Mouse (Mus musculus) kidney, embryonic 14.5 days (tissue): Measurements from ENCODE around the gene Tbx2. TPM values are rescaled to one million over a fixed set of nuclear protein-coding genes. Genes with fewer than 3 reads are reported as not detected.

Experiments
- ATAC-seq: fragments of 200-750 bp; cut with Nextera tagmentation; 2 replicates; pipeline ENCODE4 v1.8.0; 2017; ENCODE audit warnings: moderate number of reproducible peaks, mild to moderate bottlenecking, moderate TSS enrichment, moderate library complexity; ENCODE audit not compliant: low FRiP score, low TSS enrichment
- H3K27ac ChIP-seq: fragments of 300-500 bp; sonication (generic); 2 replicates; pipeline ENCODE4 v1.5.1; 2014; ENCODE audit warnings: low read depth, mild to moderate bottlenecking, low read length, moderate library complexity, mixed read lengths
- H3K27me3 ChIP-seq: fragments of 300-500 bp; sonication (generic); 2 replicates; pipeline ENCODE4 v1.6.1; 2014; ENCODE audit warnings: mild to moderate bottlenecking, low read length; ENCODE audit not compliant: control insufficient read depth, insufficient read depth
- H3K36me3 ChIP-seq: fragments of 300-500 bp; sonication (generic); 2 replicates; pipeline ENCODE4 v1.6.1; 2014; ENCODE audit warnings: low read length, mixed read lengths; ENCODE audit not compliant: control insufficient read depth, insufficient read depth
- H3K4me1 ChIP-seq: fragments of 300-500 bp; sonication (generic); 2 replicates; pipeline ENCODE4 v1.6.1; 2014; ENCODE audit warnings: low read length, mixed read lengths; ENCODE audit not compliant: control insufficient read depth, insufficient read depth
- H3K4me2 ChIP-seq: fragments of 300-500 bp; sonication (generic); replicated peaks from 2 replicates; pipeline ENCODE4 v1.6.1; 2014; ENCODE audit warnings: low read depth, mild to moderate bottlenecking, low read length
- H3K4me3 ChIP-seq: fragments of 300-500 bp; sonication (generic); 2 replicates; pipeline ENCODE4 v1.5.1; 2014; ENCODE audit warnings: mild to moderate bottlenecking, low read length
- H3K9ac ChIP-seq: fragments of 300-500 bp; sonication (generic); 2 replicates; pipeline ENCODE4 v1.6.1; 2014; ENCODE audit warnings: low read depth, mild to moderate bottlenecking, low read length, moderate library complexity
- H3K9me3 ChIP-seq: fragments of 300-500 bp; sonication (generic); 2 replicates; pipeline ENCODE4 v1.6.1; 2016; ENCODE audit warnings: low read length; ENCODE audit not compliant: control insufficient read depth
- WGBS: fragments of 180-500 bp; shearing (Covaris S2); extraction: QIAGEN DNeasy Blood & Tissue Kit; methylation state at CpG from one replicate; pipeline ENCODE4 v1.1.7; 2014; 5-methylcytosine and 5-hydroxymethylcytosine counted together
- polyA plus RNA-seq: library from polyadenylated mRNA; unstranded; fragments of >200 nt; fragmentation: Nextera tagmentation; extraction: Ambion mirVana; gene quantifications from 2 replicates; pipeline ENCODE4 v1.2.1, GENCODE M21; 2014

Gene Tbx2
- polyA plus RNA-seq, 1 experiment from 2014 or later: 18.2 TPM

- peaks cover 29% of the 10 kb centered on the region for H3K27me3 ChIP-seq
- no peak for ATAC-seq
- H3K27ac ChIP-seq: peak overlapping the region; percentile 87
- peaks cover 35% of the 10 kb centered on the region for H3K36me3 ChIP-seq
- peak overlapping the region; percentile 73 for H3K4me3 ChIP-seq
- H3K9me3 ChIP-seq: no peaks in the 10 kb centered on the region
- WGBS: 12% methylated on average over 21 of the region's 21 CpGs
- peak overlapping the region; percentile 97 for H3K9ac ChIP-seq
- peak overlapping the region; percentile 78 for H3K4me2 ChIP-seq
- H3K4me1 ChIP-seq: peaks cover 32% of the 10 kb centered on the region
Measured at GRCm38 (mm10) chr11:85840803-85841145, 8.4 kb downstream of the Tbx2 start.

- ATAC-seq: no peak
- peak overlapping the region; percentile 78 for H3K4me2 ChIP-seq
- peaks cover 32% of the 10 kb centered on the region for H3K4me1 ChIP-seq
- H3K9me3 ChIP-seq: no peaks in the 10 kb centered on the region
- H3K9ac ChIP-seq: peak overlapping the region; percentile 97
- H3K27ac ChIP-seq: peak overlapping the region; percentile 87; the same call in 1 of the 2 replicates
- H3K4me3 ChIP-seq: peak overlapping the region; percentile 73
- peaks cover 24% of the 10 kb centered on the region for H3K27me3 ChIP-seq
- H3K36me3 ChIP-seq: peaks cover 31% of the 10 kb centered on the region
- 9% methylated on average over 8 of the region's 8 CpGs for WGBS
Measured at GRCm38 (mm10) chr11:85841211-85841681, 8.9 kb downstream of the Tbx2 start.

GRCm38 (mm10) chr11:85841980-85842379 is 9.6 kb downstream of the Tbx2 start:
- no peaks in the 10 kb centered on the region for H3K9me3 ChIP-seq
- peak overlapping the region; percentile 78 for H3K4me2 ChIP-seq
- peak; percentile 44 for ATAC-seq
- under 1% methylated on average over 32 of the region's 32 CpGs for WGBS
- peak overlapping the region; percentile 97 for H3K9ac ChIP-seq
- H3K36me3 ChIP-seq: peaks cover 31% of the 10 kb centered on the region
- H3K4me1 ChIP-seq: peaks cover 32% of the 10 kb centered on the region
- H3K4me3 ChIP-seq: peak overlapping the region; percentile 73
- peak overlapping the region; percentile 87 for H3K27ac ChIP-seq
- peaks cover 24% of the 10 kb centered on the region for H3K27me3 ChIP-seq

GRCm38 (mm10) chr11:85842596-85843346 is 10.4 kb downstream of the Tbx2 start:
- peaks cover 24% of the 10 kb centered on the region for H3K27me3 ChIP-seq
- 6% methylated on average over 24 of the region's 24 CpGs for WGBS
- no peak for ATAC-seq
- peak overlapping the region; percentile 87 for H3K27ac ChIP-seq
- H3K9ac ChIP-seq: peak overlapping the region; percentile 97; the same call in 1 of the 2 replicates
- H3K4me3 ChIP-seq: peak overlapping the region; percentile 52
- peaks cover 23% of the 10 kb centered on the region for H3K36me3 ChIP-seq
- H3K4me1 ChIP-seq: peaks cover 30% of the 10 kb centered on the region
- no peaks in the 10 kb centered on the region for H3K9me3 ChIP-seq
- peak overlapping the region; percentile 78 for H3K4me2 ChIP-seq

GRCm38 (mm10) chr11:85843347-85843692 is 11.0 kb downstream of the Tbx2 start:
- Histone ChIP-seq H3K36me3 (peaks cover 18% of the 10 kb centered on the region; the same call in 1 of the 2 replicates), H3K4me2 (peak overlapping the region; percentile 78), H3K9ac (peak overlapping the region; percentile 58), H3K27me3 (peaks cover 19% of the 10 kb centered on the region), H3K4me3 (peak overlapping the region; percentile 52), H3K27ac (peak overlapping the region; percentile 87), H3K9me3 (no peaks in the 10 kb centered on the region), H3K4me1 (peaks cover 25% of the 10 kb centered on the region)
- ATAC-seq: peak; percentile 36
- WGBS: 0% methylated on average over 18 of the region's 18 CpGs

GRCm38 (mm10) chr11:85844144-85844965 is 12.0 kb downstream of the Tbx2 start:
- Histone ChIP-seq H3K27me3 (peaks cover 18% of the 10 kb centered on the region), H3K9ac (peak overlapping the region; percentile 58), H3K4me2 (peak overlapping the region; percentile 78), H3K4me3 (peak overlapping the region; percentile 52), H3K4me1 (peaks cover 25% of the 10 kb centered on the region), H3K36me3 (peaks cover 15% of the 10 kb centered on the region; the same call in 1 of the 2 replicates), H3K9me3 (no peaks in the 10 kb centered on the region), H3K27ac (peak overlapping the region; percentile 87)
- ATAC-seq: peak; percentile 46
- under 1% methylated on average over 54 of the region's 54 CpGs for WGBS

GRCm38 (mm10) chr11:85844971-85845370 is 12.6 kb downstream of the Tbx2 start:
- Histone ChIP-seq H3K9me3 (no peaks in the 10 kb centered on the region), H3K4me2 (peak overlapping the region; percentile 78), H3K27me3 (peaks cover 13% of the 10 kb centered on the region), H3K9ac (peak overlapping the region; percentile 58; the same call in 1 of the 2 replicates), H3K27ac (peak overlapping the region; percentile 87; the same call in 1 of the 2 replicates), H3K4me1 (peaks cover 25% of the 10 kb centered on the region), H3K4me3 (peak overlapping the region; percentile 52), H3K36me3 (peaks cover 15% of the 10 kb centered on the region; the same call in 1 of the 2 replicates)
- WGBS: 27% methylated on average over 5 of the region's 5 CpGs
- no peak for ATAC-seq

- H3K9me3 ChIP-seq: no peaks in the 10 kb centered on the region
- 34% methylated on average over 5 of the region's 5 CpGs for WGBS
- H3K27me3 ChIP-seq: peaks cover 3% of the 10 kb centered on the region
- H3K4me2 ChIP-seq: no peak overlapping the region
- no peak overlapping the region for H3K9ac ChIP-seq
- ATAC-seq: no peak
- peak overlapping the region; percentile 32; the same call in 1 of the 2 replicates for H3K27ac ChIP-seq
- no peak overlapping the region for H3K4me3 ChIP-seq
- H3K4me1 ChIP-seq: peaks cover 20% of the 10 kb centered on the region
- peaks cover 8% of the 10 kb centered on the region; the same call in 1 of the 2 replicates for H3K36me3 ChIP-seq
Measured at GRCm38 (mm10) chr11:85845921-85846320, 13.6 kb downstream of the Tbx2 start.
